Mouse (Mus musculus) limb, embryonic 14.5 days (tissue): Measurements from ENCODE around the gene Lct. TPM values are rescaled to one million over a fixed set of nuclear protein-coding genes. Genes with fewer than 3 reads are reported as not detected.

Experiments
- ATAC-seq: fragments of 200-750 bp; cut with Nextera tagmentation; 2 replicates; pipeline ENCODE4 v1.8.0; 2017; ENCODE audit warnings: low read depth, moderate number of reproducible peaks, moderate TSS enrichment; ENCODE audit not compliant: low FRiP score
- DNase-seq: peaks from one replicate; pipeline ENCODE4 v3.0.0-alpha.2; 2015; ENCODE audit warnings: low spot score
- H3K27ac ChIP-seq: fragments of 300-500 bp; sonication (generic); replicated peaks from 2 replicates; pipeline ENCODE4 v1.5.1; 2014; ENCODE audit warnings: low read depth, mild to moderate bottlenecking, low read length, moderate library complexity, mixed read lengths
- H3K27me3 ChIP-seq: fragments of 300-500 bp; sonication (generic); 2 replicates; pipeline ENCODE4 v1.6.1; 2014; ENCODE audit warnings: low read length, mixed read lengths; ENCODE audit not compliant: control insufficient read depth, insufficient read depth
- H3K36me3 ChIP-seq: fragments of 300-500 bp; sonication (generic); 2 replicates; pipeline ENCODE4 v1.6.1; 2014; ENCODE audit warnings: mild to moderate bottlenecking, low read length, moderate library complexity, mixed read lengths; ENCODE audit not compliant: control insufficient read depth, insufficient read depth
- H3K4me1 ChIP-seq: fragments of 300-500 bp; sonication (generic); 2 replicates; pipeline ENCODE4 v1.6.1; 2014; ENCODE audit warnings: antibody characterized with exemption, low read length, mixed read lengths; ENCODE audit not compliant: control insufficient read depth, insufficient read depth
- H3K4me2 ChIP-seq: fragments of 300-500 bp; sonication (generic); replicated peaks from 2 replicates; pipeline ENCODE4 v1.6.1; 2014; ENCODE audit warnings: low read depth, mild to moderate bottlenecking, low read length, moderate library complexity; ENCODE audit not compliant: severe bottlenecking
- H3K4me3 ChIP-seq: fragments of 300-500 bp; sonication (generic); replicated peaks from 2 replicates; pipeline ENCODE4 v1.5.1; 2014; ENCODE audit warnings: low read length
- H3K9ac ChIP-seq: fragments of 300-500 bp; sonication (generic); 2 replicates; pipeline ENCODE4 v1.6.1; 2014; ENCODE audit warnings: mild to moderate bottlenecking, low read depth, low read length, moderate library complexity; ENCODE audit not compliant: severe bottlenecking
- H3K9me3 ChIP-seq: fragments of 300-500 bp; sonication (generic); 2 replicates; pipeline ENCODE4 v1.6.1; 2016; ENCODE audit warnings: low read length; ENCODE audit not compliant: control insufficient read depth
- POLR2A ChIP-seq: fragments of 200-500 bp; IDR thresholded peaks from 2 replicates; pipeline ENCODE4 v1.8.0; 2012; ENCODE audit warnings: inconsistent platforms, mild to moderate bottlenecking, moderate library complexity, borderline replicate concordance; ENCODE audit not compliant: insufficient read depth, insufficient read length; ENCODE audit errors: extremely low read depth
- WGBS: fragments of 180-500 bp; shearing (Covaris S2); extraction: QIAGEN DNeasy Blood & Tissue Kit; methylation state at CpG from one replicate; pipeline ENCODE4 v1.1.7; 2014; 5-methylcytosine and 5-hydroxymethylcytosine counted together
- polyA plus RNA-seq, 2 experiments: library from polyadenylated mRNA; depleted of rRNA in 1 of 2; stranded (reverse) in 1 of 2; unstranded in 1 of 2; fragments of >200 nt; fragmentation: Nextera tagmentation in 1 of 2; extraction: Ambion mirVana in 1 of 2; gene quantifications; 2 replicates each; pipeline versions ENCODE4 v1.2.1 to v1.2.3; 2012 to 2014

The Lct gene
- polyA plus RNA-seq, 2 experiments, result 0.12 to 0.52 TPM

GRCm38 (mm10) chr1:128295717-128296528 lies 32.2 kb downstream of the Lct start:
- ATAC-seq (no peak), DNase-seq (no peak)
- Histone ChIP-seq H3K9ac (no peak overlapping the region), H3K9me3 (no peaks in the 10 kb centered on the region), H3K4me1 (no peaks in the 10 kb centered on the region), H3K4me2 (no peak overlapping the region), H3K27ac (no peak overlapping the region), H3K27me3 (no peaks in the 10 kb centered on the region), H3K36me3 (no peaks in the 10 kb centered on the region), H3K4me3 (no peak overlapping the region)
- no peak for TF ChIP-seq POLR2A
- 73% methylated on average over 5 of the region's 5 CpGs for WGBS

GRCm38 (mm10) chr1:128295296-128295695 lies 32.8 kb downstream of the Lct start:
- no peaks in the 10 kb centered on the region for H3K9me3 ChIP-seq
- TF ChIP-seq POLR2A, result no peak
- WGBS, result 84% methylated on average over 8 of the region's 8 CpGs
- H3K4me2 ChIP-seq, result no peak overlapping the region
- DNase-seq (no peak), ATAC-seq (no peak)
- no peaks in the 10 kb centered on the region for H3K27me3 ChIP-seq
- no peaks in the 10 kb centered on the region for H3K4me1 ChIP-seq
- H3K4me3 ChIP-seq, result no peak overlapping the region
- no peak overlapping the region for H3K27ac ChIP-seq
- H3K36me3 ChIP-seq, result no peaks in the 10 kb centered on the region
- no peak overlapping the region for H3K9ac ChIP-seq

- no peak for DNase-seq
- Histone ChIP-seq H3K9ac (no peak overlapping the region), H3K27ac (no peak overlapping the region), H3K4me3 (no peak overlapping the region), H3K36me3 (no peaks in the 10 kb centered on the region), H3K27me3 (no peaks in the 10 kb centered on the region), H3K9me3 (no peaks in the 10 kb centered on the region), H3K4me2 (no peak overlapping the region), H3K4me1 (no peaks in the 10 kb centered on the region)
- ATAC-seq, result no peak
- WGBS, result 79% methylated on average over 12 of the region's 12 CpGs
- no peak for TF ChIP-seq POLR2A
These were observed 34.6 kb downstream of the Lct start for GRCm38 (mm10) chr1:128293524-128293923.

GRCm38 (mm10) chr1:128290295-128290694 lies 37.8 kb downstream of the Lct start:
- Histone ChIP-seq H3K9me3 (no peaks in the 10 kb centered on the region), H3K4me3 (no peak overlapping the region), H3K27me3 (no peaks in the 10 kb centered on the region), H3K36me3 (no peaks in the 10 kb centered on the region), H3K4me1 (no peaks in the 10 kb centered on the region), H3K4me2 (no peak overlapping the region), H3K27ac (no peak overlapping the region), H3K9ac (no peak overlapping the region)
- ATAC-seq (no peak), DNase-seq (no peak)
- TF ChIP-seq POLR2A, result no peak
- WGBS, result 85% methylated on average over 5 of the region's 5 CpGs

- Histone ChIP-seq H3K27me3 (no peaks in the 10 kb centered on the region), H3K27ac (no peak overlapping the region), H3K4me1 (no peaks in the 10 kb centered on the region), H3K4me3 (no peak overlapping the region), H3K36me3 (peaks cover 13% of the 10 kb centered on the region), H3K9me3 (no peaks in the 10 kb centered on the region; the same call in 1 of the 2 replicates), H3K4me2 (no peak overlapping the region), H3K9ac (no peak overlapping the region)
- 94% methylated on average over 9 of the region's 9 CpGs for WGBS
- no peak for DNase-seq
- TF ChIP-seq POLR2A, result no peak
- ATAC-seq, result no peak
These were observed 43.0 kb downstream of the Lct start for GRCm38 (mm10) chr1:128285136-128285535.
